Mouse (Mus musculus): ENCODE results near the gene Pcgf6. TPM values are rescaled to one million over a fixed set of nuclear protein-coding genes. Genes with fewer than 3 reads are reported as not detected.

Gene Pcgf6
- polyA plus RNA-seq, 1 experiment = 4.8 TPM

DNA sequence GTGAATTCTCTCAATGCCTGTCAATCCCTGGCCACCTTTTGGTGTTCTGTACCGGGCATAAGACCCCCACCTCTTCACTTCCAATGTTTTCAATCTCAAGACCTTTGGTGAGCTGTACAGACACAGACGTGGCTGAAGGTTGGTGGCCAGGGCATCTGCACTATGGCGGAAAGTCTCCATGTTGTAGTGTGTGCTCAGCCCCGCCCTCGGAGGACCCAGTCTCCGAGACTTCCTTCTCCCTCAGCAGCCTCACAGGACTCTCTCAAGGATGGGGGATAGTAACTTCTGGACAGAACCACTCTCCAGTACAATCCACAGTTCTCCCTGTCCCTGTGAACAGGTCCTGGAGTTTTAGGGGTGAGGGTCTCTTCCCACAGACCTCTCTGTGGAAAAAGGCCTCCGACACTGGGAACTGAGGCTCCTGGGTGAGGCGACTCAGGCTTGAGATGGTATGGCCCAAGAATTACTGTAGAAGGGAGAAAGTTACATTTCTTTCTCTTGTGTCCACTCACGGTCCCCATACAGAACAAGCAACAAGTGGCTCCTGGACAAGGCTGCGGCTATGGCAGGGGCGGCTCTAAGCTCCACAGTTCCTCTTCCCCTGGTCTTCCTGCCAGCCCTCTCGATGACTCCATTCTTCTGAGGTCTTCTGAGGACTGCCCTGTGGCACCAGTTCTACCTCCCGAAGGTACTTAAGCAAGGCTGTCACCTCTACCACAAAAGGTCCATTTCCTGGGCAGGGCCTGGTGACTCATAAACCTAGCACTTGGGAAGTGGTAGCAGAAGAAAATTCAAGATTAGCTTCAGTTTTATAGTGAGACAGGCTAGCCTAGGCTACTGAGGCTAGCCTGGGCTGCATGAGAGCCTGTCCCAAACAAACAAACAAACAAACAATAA lies 65.7 kb downstream of the Pcgf6 start:
- H3K4me1 ChIP-seq (ENCODE audit: control insufficient read depth, insufficient read depth, insufficient read length) = peaks cover 8% of the 10 kb centered on the region; the same call in 1 of the 2 replicates
- H3K27ac ChIP-seq (ENCODE audit: insufficient read depth, low read length) = no peak overlapping the region
- TF ChIP-seq POLR2A (IDR thresholded peaks at IDR 0.05; ENCODE audit: low read depth, low read length) (no peak), CTCF (IDR thresholded peaks at IDR 0.05; ENCODE audit: extremely low read depth, insufficient read depth, insufficient read length, insufficient replicate concordance) (no peak)
- H3K27me3 ChIP-seq (ENCODE audit: control insufficient read depth, insufficient read depth, low read length) = no peaks in the 10 kb centered on the region
- 61% methylated on average over 13 of the region's 13 CpGs for WGBS
- H3K36me3 ChIP-seq (ENCODE audit: control insufficient read depth, insufficient read depth, low read length) = no peaks in the 10 kb centered on the region
- no peak for DNase-seq (ENCODE audit: low read depth in 1 of 2, low spot score in 2 of 2)
- H3K4me3 ChIP-seq (ENCODE audit: extremely low read depth, insufficient read depth, insufficient read length) = no peak overlapping the region

DNA sequence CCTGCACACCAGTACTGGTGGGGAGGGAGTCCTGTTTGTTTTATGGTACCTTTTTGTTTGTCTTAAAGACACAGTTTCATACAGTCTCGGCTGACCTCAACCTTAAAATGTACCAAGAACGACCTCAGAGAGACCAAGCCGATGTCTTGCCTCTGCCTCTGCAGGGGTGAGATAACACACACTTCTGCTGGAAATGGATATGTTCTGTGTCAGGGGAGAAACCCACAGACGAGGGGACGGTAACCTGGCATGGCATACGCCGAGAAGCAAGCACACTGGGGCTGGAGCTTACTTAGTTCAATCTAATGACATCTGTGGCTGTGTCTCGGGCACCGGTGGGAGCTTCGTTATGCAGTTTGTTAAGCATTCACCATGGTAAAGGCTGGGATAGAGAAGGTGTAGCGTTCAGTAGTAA lies 66.7 kb downstream of the Pcgf6 start:
- Histone ChIP-seq H3K4me3 (ENCODE audit: extremely low read depth, insufficient read depth, insufficient read length) (no peak overlapping the region), H3K36me3 (ENCODE audit: control insufficient read depth, insufficient read depth, low read length) (no peaks in the 10 kb centered on the region), H3K27ac (ENCODE audit: insufficient read depth, low read length) (no peak overlapping the region), H3K27me3 (ENCODE audit: control insufficient read depth, insufficient read depth, low read length) (no peaks in the 10 kb centered on the region), H3K4me1 (ENCODE audit: control insufficient read depth, insufficient read depth, insufficient read length) (peaks cover 8% of the 10 kb centered on the region; the same call in 1 of the 2 replicates)
- TF ChIP-seq CTCF (IDR thresholded peaks at IDR 0.05; ENCODE audit: extremely low read depth, insufficient read depth, insufficient read length, insufficient replicate concordance) = no peak
- no peak for DNase-seq (ENCODE audit: low read depth in 1 of 2, low spot score in 2 of 2)
- WGBS = 37% methylated on average over 11 of the region's 11 CpGs

Other genes with a start within 250 kb of the Pcgf6 start
- 0.02 TPM in 1 of 2 replicates, not detected in the other for gene Ina, start 36.2 kb downstream of the Pcgf6 start, polyA plus RNA-seq (2012; rRNA removed)
- 10.2 and 11.1 TPM in 2 replicates for gene Nt5c2, start 35.8 kb downstream of the Pcgf6 start, polyA plus RNA-seq (2012; rRNA removed)
- 2.4 and 3.1 TPM in 2 replicates for gene Taf5, start 16.8 kb upstream of the Pcgf6 start, polyA plus RNA-seq (2012; rRNA removed)
- gene Usmg5, start 39.7 kb upstream of the Pcgf6 start, polyA plus RNA-seq (2012; rRNA removed) = 11.9 and 13.9 TPM in 2 replicates
- gene Pdcd11, start 39.9 kb upstream of the Pcgf6 start, polyA plus RNA-seq (2012; rRNA removed) = 9.6 and 9.7 TPM in 2 replicates
- gene Calhm2, start 87.4 kb upstream of the Pcgf6 start, polyA plus RNA-seq (2012; rRNA removed) = 46.0 and 53.8 TPM in 2 replicates
- gene Calhm1, start 93.3 kb upstream of the Pcgf6 start, polyA plus RNA-seq (2012; rRNA removed) = 0.20 TPM in 1 of 2 replicates, not detected in the other
- gene Calhm3, start 106.9 kb upstream of the Pcgf6 start, polyA plus RNA-seq (2012; rRNA removed) = not detected in 2 replicates
- gene Neurl1a, start 127.9 kb upstream of the Pcgf6 start, polyA plus RNA-seq (2012; rRNA removed) = 2.6 and 3.1 TPM in 2 replicates